Mouse (Mus musculus): ENCODE measurements around the gene Cct7. TPM values are rescaled to one million over a fixed set of nuclear protein-coding genes. Genes with fewer than 3 reads are reported as not detected.
"Not testable (repeated sequence)": the region's sequence is repeated elsewhere in the genome, so short reads cannot be mapped to it uniquely, and the experiment has no call there.

Gene Cct7
- polyA plus RNA-seq, 1 experiment = 244 TPM

DNA sequence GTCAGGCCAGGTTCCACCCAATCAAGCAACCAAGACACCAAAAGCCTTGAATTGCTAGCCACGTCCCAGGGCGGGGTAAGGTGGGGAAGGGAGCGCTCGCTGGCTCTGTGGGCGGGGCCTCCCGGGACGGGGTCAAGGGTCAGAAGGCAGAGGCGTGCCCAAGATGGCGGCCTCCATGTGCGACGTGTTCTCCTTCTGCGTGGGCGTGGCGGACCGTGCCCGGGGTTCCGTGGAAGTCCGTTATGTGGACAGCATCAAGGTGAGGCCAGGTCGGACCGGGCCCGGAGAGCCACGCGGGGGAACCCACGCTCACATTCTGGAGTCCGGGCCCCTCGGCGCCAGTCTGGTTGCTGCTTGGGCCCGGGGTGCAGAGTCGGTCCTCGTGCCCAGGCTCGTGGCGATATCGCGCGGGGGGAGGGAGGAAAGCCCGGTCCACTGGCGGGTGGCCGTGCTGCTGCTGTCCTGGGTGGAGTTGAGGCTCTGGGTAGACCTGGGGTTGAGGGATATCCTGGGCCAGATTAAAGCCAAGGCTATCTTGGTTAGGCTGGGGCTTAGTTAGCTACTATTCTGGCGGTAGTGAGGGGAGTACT is 19.4 kb upstream of the Cct7 start, which contains the start of gene Smyd5:
Smyd5 (plus strand) TSS at position 148 of the 590 bp plus-strand sequence.
- H3K4me1 ChIP-seq (ENCODE audit: control insufficient read depth, insufficient read depth, low read length) = peaks cover 9% of the 10 kb centered on the region
- H3K27ac ChIP-seq (ENCODE audit: insufficient read depth, low read length) = no peak within 1 kb of the TSS

DNA sequence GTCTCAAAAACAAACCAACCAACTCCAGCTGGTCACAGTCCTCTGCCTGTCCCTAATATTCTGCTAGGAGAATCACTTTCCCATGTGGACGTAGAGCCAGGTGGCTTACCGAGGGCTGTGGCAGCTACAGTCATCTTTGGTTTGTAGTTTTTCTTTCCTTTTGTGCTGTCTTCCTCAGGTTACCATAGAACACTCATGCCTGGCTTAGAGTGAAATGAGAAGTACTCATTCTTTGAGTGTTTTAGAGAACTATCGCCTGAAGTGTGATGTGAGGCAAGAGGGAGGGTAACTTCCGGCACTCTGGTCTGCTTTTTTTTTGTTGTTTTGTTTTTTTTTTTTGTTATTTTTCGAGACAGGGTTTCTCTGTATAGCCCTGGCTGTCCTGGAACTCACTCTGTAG is 17.4 kb upstream of the Cct7 start:
- peaks cover 13% of the 10 kb centered on the region for H3K4me1 ChIP-seq (ENCODE audit: control insufficient read depth, insufficient read depth, low read length)
- no peak for TF ChIP-seq POLR2A (IDR thresholded peaks at IDR 0.05; ENCODE audit: low read depth, low read length)
- TF ChIP-seq CTCF (IDR thresholded peaks at IDR 0.05; ENCODE audit: borderline replicate concordance, insufficient read depth, low read length) = no peak
- no peak overlapping the region for H3K4me3 ChIP-seq (ENCODE audit: insufficient read depth, low read length)
- H3K27ac ChIP-seq (ENCODE audit: insufficient read depth, low read length) = no peak overlapping the region

More for the DNA sequence above, 19.4 kb upstream of the Cct7 start, which contains the start of gene Smyd5:
- TF ChIP-seq CTCF (IDR thresholded peaks at IDR 0.05; ENCODE audit: borderline replicate concordance, insufficient read depth, low read length) (no peak), POLR2A (IDR thresholded peaks at IDR 0.05; ENCODE audit: low read depth, low read length) (peak; percentile 72)
- peak within 1 kb of the TSS; percentile 90 for H3K4me3 ChIP-seq (ENCODE audit: insufficient read depth, low read length)

GRCm38 (mm10) chr6:85436204-85436603 is 15.1 kb upstream of the Cct7 start:
- H3K4me1 ChIP-seq (ENCODE audit: control insufficient read depth, insufficient read depth, low read length) = peaks cover 13% of the 10 kb centered on the region
- peak overlapping the region; percentile 86 for H3K27ac ChIP-seq (ENCODE audit: insufficient read depth, low read length)
- no peak overlapping the region for H3K4me3 ChIP-seq (ENCODE audit: insufficient read depth, low read length)
- no peak for TF ChIP-seq POLR2A (IDR thresholded peaks at IDR 0.05; ENCODE audit: low read depth, low read length)
- no peak for TF ChIP-seq CTCF (IDR thresholded peaks at IDR 0.05; ENCODE audit: borderline replicate concordance, insufficient read depth, low read length)

GRCm38 (mm10) chr6:85436631-85437030 is 14.7 kb upstream of the Cct7 start:
- peak overlapping the region; percentile 86 for H3K27ac ChIP-seq (ENCODE audit: insufficient read depth, low read length)
- TF ChIP-seq POLR2A (IDR thresholded peaks at IDR 0.05; ENCODE audit: low read depth, low read length) (no peak), CTCF (IDR thresholded peaks at IDR 0.05; ENCODE audit: borderline replicate concordance, insufficient read depth, low read length) (no peak)

GRCm38 (mm10) chr6:85441142-85441541 is 10.2 kb upstream of the Cct7 start:
- Histone ChIP-seq H3K4me3 (ENCODE audit: insufficient read depth, low read length) (no peak overlapping the region), H3K27ac (ENCODE audit: insufficient read depth, low read length) (no peak overlapping the region), H3K4me1 (ENCODE audit: control insufficient read depth, insufficient read depth, low read length) (peaks cover 12% of the 10 kb centered on the region)
- no peak for TF ChIP-seq POLR2A (IDR thresholded peaks at IDR 0.05; ENCODE audit: low read depth, low read length)
- TF ChIP-seq CTCF (IDR thresholded peaks at IDR 0.05; ENCODE audit: borderline replicate concordance, insufficient read depth, low read length) = no peak

More at GRCm38 (mm10) chr6:85436631-85437030, 14.7 kb upstream of the Cct7 start:
- no peak overlapping the region for H3K4me3 ChIP-seq (ENCODE audit: insufficient read depth, low read length)
- peaks cover 13% of the 10 kb centered on the region for H3K4me1 ChIP-seq (ENCODE audit: control insufficient read depth, insufficient read depth, low read length)

DNA sequence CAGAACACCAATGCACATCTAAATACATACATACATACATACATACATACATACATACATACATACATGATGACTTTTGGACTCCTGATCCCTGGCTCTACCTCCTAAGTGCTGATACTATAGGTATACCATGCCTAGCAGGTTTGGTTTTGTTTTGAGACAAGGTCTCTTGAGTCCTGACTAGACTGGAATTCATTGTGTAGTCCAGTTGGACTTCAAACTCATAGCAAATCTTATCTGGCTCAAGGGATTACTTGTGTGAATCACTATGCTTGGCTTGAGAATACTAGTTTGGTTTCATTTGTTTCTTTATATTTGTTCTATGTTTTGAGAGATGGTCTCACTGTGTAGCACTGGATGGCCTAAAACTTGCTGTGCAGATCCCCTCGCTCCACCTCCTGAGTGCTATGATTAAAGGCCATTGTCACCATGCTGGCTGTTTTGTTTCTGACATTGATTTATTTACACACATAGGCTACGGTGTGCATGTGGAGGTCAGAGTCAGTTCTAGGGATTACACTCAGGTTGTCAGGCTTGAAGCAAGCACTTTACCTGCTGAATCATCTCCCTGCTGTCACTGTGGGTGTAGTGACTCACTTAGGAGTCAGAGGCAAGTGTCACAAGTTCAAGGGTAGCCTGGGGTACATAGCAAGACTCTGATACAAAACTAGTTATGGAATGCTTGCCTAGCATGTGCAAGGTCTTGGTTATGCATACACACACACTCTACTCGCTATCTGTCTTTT is 7.7 kb upstream of the Cct7 start:
- TF ChIP-seq POLR2A (IDR thresholded peaks at IDR 0.05; ENCODE audit: low read depth, low read length) (no peak), CTCF (IDR thresholded peaks at IDR 0.05; ENCODE audit: borderline replicate concordance, insufficient read depth, low read length) (no peak)
- Histone ChIP-seq H3K4me1 (ENCODE audit: control insufficient read depth, insufficient read depth, low read length) (peaks cover 4% of the 10 kb centered on the region; the same call in 1 of the 2 replicates), H3K27ac (ENCODE audit: insufficient read depth, low read length) (no peak overlapping the region), H3K4me3 (ENCODE audit: insufficient read depth, low read length) (no peak overlapping the region)

DNA sequence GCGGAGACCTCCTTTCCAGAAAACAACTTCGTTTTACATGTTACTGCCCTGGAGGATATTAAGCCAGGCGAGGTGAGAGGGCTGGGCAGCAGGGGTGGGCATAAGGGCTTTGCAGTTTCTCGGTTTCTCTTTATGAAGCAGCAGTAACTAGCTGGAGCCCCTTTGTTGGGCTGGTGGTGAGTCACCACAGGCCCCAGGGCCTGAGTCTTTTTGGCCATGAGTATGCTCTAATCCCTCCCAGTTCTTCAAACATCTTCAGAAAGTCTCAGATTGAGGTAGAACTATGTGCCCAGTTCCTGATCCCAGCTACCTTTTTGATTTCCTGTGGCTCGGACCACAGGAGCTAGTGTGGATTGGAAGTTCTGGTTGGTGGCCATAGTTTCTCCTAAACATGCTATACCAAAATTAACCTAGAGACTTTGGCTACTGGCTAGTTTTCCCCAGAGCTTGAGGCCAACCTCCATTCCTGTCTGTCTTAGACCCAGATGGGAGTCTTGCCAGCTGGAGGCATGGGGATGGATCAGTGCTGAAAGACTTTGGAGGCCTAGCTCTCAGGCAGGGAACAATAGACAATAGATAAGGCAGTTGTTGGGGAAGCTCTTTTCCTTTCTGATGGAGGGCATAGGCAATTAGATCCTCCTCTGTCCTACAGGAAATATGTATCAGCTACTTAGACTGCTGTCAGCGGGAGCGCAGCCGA is 6.9 kb upstream of the Cct7 start:
- Histone ChIP-seq H3K4me3 (ENCODE audit: insufficient read depth, low read length) (no peak overlapping the region), H3K27ac (ENCODE audit: insufficient read depth, low read length) (no peak overlapping the region), H3K4me1 (ENCODE audit: control insufficient read depth, insufficient read depth, low read length) (peaks cover 4% of the 10 kb centered on the region; the same call in 1 of the 2 replicates)
- TF ChIP-seq CTCF (IDR thresholded peaks at IDR 0.05; ENCODE audit: borderline replicate concordance, insufficient read depth, low read length) (no peak), POLR2A (IDR thresholded peaks at IDR 0.05; ENCODE audit: low read depth, low read length) (no peak)

GRCm38 (mm10) chr6:85445286-85445685 is 6.0 kb upstream of the Cct7 start:
- Histone ChIP-seq H3K4me3 (ENCODE audit: insufficient read depth, low read length) (no peak overlapping the region), H3K4me1 (ENCODE audit: control insufficient read depth, insufficient read depth, low read length) (peaks cover 4% of the 10 kb centered on the region; the same call in 1 of the 2 replicates), H3K27ac (ENCODE audit: insufficient read depth, low read length) (no peak overlapping the region)
- TF ChIP-seq CTCF (IDR thresholded peaks at IDR 0.05; ENCODE audit: borderline replicate concordance, insufficient read depth, low read length) (no peak), POLR2A (IDR thresholded peaks at IDR 0.05; ENCODE audit: low read depth, low read length) (no peak)

GRCm38 (mm10) chr6:85447351-85447750 is 4.0 kb upstream of the Cct7 start:
- no peak overlapping the region for H3K27ac ChIP-seq (ENCODE audit: insufficient read depth, low read length)
- H3K4me3 ChIP-seq (ENCODE audit: insufficient read depth, low read length) = no peak overlapping the region
- H3K4me1 ChIP-seq (ENCODE audit: control insufficient read depth, insufficient read depth, low read length) = peaks cover 4% of the 10 kb centered on the region; the same call in 1 of the 2 replicates
- no peak for TF ChIP-seq POLR2A (IDR thresholded peaks at IDR 0.05; ENCODE audit: low read depth, low read length)
- TF ChIP-seq CTCF (IDR thresholded peaks at IDR 0.05; ENCODE audit: borderline replicate concordance, insufficient read depth, low read length) = no peak

GRCm38 (mm10) chr6:85450140-85450539 is 1.2 kb upstream of the Cct7 start:
- not testable (repeated sequence) for H3K4me3 ChIP-seq (ENCODE audit: insufficient read depth, low read length); H3K4me1 ChIP-seq (ENCODE audit: control insufficient read depth, insufficient read depth, low read length); H3K27ac ChIP-seq (ENCODE audit: insufficient read depth, low read length)
